8 mouse cellular contexts compared by ENCODE assay signal in genomic region chr1:180255294-180256117, GRCm38 (mm10). TPM values are rescaled to one million over a fixed set of nuclear protein-coding genes. Genes with fewer than 3 reads are reported as not detected.
A peak's percentile ranks its signal among the peaks of the same experiment; 100 is the strongest.
DNase-seq lines count a peak whose midpoint lies in the region; ATAC-seq and TF ChIP-seq lines count a peak whose summit lies in the region.

No protein-coding gene starts in this region.

- peak in 1 of 2 experiments; percentile 36 for DNase-seq in left cerebral cortex, adult 2 months (ENCODE audit: extremely low spot score in 1 of 2, low spot score in 2 of 2)
- no peak for DNase-seq in left cerebral cortex, postnatal 10 days (ENCODE audit: extremely low spot score in 1 of 2, low spot score in 2 of 2)
- DNase-seq in Patski (ENCODE audit: low read depth, low spot score) = no peak
- DNase-seq in limb, embryonic 11.5 days (ENCODE audit: low spot score) = peak; percentile 61
- DNase-seq in midbrain, embryonic 14.5 days = peak; percentile 59
- no peak for DNase-seq in cerebellum, adult 8-10 months

- WGBS in heart, embryonic 16.5 days = 3% methylated on average over 33 of the region's 33 CpGs
- 2% methylated on average over 33 of the region's 33 CpGs for WGBS in limb, embryonic 11.5 days
- 2% methylated on average over 33 of the region's 33 CpGs for WGBS in midbrain, embryonic 14.5 days

- peaks cover 12% of the 10 kb centered on the region for H3K4me1 ChIP-seq in heart, embryonic 16.5 days (ENCODE audit: control insufficient read depth, insufficient read depth, low read length)
- H3K4me1 ChIP-seq in limb, embryonic 11.5 days (ENCODE audit: control insufficient read depth, insufficient read depth, low read length) = no peaks in the 10 kb centered on the region; the same call in 1 of the 2 replicates
- H3K4me1 ChIP-seq in midbrain, embryonic 14.5 days (ENCODE audit: control insufficient read depth, insufficient read depth, low read length) = 0 out of 2 replicates have a peak, but pooled peaks cover 8% of the 10 kb centered on the region

- peak; percentile 70 for ATAC-seq in Patski
- peak; percentile 31 for ATAC-seq in erythroid progenitor cell, adult 5-6 weeks (replicated peaks; ENCODE audit: low FRiP score, poor library complexity, severe bottlenecking)
- ATAC-seq in heart, embryonic 16.5 days (replicated peaks; ENCODE audit: extremely low read depth, insufficient read depth, low FRiP score) = peak; percentile 38
- peak; percentile 52; the same call in 1 of the 2 replicates for ATAC-seq in limb, embryonic 11.5 days (ENCODE audit: insufficient number of reproducible peaks, low FRiP score, low TSS enrichment, low read depth)
- ATAC-seq in midbrain, embryonic 14.5 days (ENCODE audit: low FRiP score, low TSS enrichment) = peak; percentile 66

- intact Hi-C loops in left cerebral cortex, adult 2 months (cut with DNase I) = loop anchor here (5.0 kb wide), 1 partner anchor 317 kb away; no protein-coding TSS in a partner anchor
- intact Hi-C loops in left cerebral cortex, postnatal 10 days (cut with DNase I) = no loop called here

- no peaks in the 10 kb centered on the region for H3K9me3 ChIP-seq in heart, embryonic 16.5 days (replicated peaks; ENCODE audit: control insufficient read depth, low read length)
- H3K9me3 ChIP-seq in limb, embryonic 11.5 days (ENCODE audit: control insufficient read depth, low read length) = no peaks in the 10 kb centered on the region
- H3K9me3 ChIP-seq in midbrain, embryonic 14.5 days (ENCODE audit: control insufficient read depth, low read length) = no peaks in the 10 kb centered on the region

- CTCF ChIA-PET in Patski (lab: Charles Lee) = interaction anchor here (0.7 kb wide), 1 partner anchor 167 kb away, joined by 3 read pairs; no protein-coding TSS in a partner anchor

- peak overlapping the region; percentile 92 for H3K9ac ChIP-seq in heart, embryonic 16.5 days (ENCODE audit: low read length)
- H3K9ac ChIP-seq in limb, embryonic 11.5 days (ENCODE audit: low read length) = peak overlapping the region; percentile 72
- H3K9ac ChIP-seq in midbrain, embryonic 14.5 days (replicated peaks; ENCODE audit: low read length) = peak overlapping the region; percentile 86

- TF ChIP-seq CTCF in left cerebral cortex, adult 2 months (IDR thresholded peaks at IDR 0.05) = no peak
- TF ChIP-seq CTCF in Patski (IDR thresholded peaks at IDR 0.05) = no peak

- POLR2A ChIA-PET in Patski (lab: Charles Lee) = interaction anchor here (1.3 kb wide), 1 partner anchor 238 kb away, joined by 4 read pairs; no protein-coding TSS in a partner anchor

- no peaks in the 10 kb centered on the region for H3K36me3 ChIP-seq in heart, embryonic 16.5 days (ENCODE audit: control insufficient read depth, insufficient read depth)
- H3K36me3 ChIP-seq in limb, embryonic 11.5 days (ENCODE audit: control insufficient read depth, insufficient read depth, low read length) = no peaks in the 10 kb centered on the region
- no peaks in the 10 kb centered on the region for H3K36me3 ChIP-seq in midbrain, embryonic 14.5 days (ENCODE audit: control insufficient read depth, insufficient read depth, low read length)

- peak overlapping the region; percentile 85 for H3K27ac ChIP-seq in left cerebral cortex, adult 2 months
- peak overlapping the region; percentile 71 for H3K27ac ChIP-seq in heart, embryonic 16.5 days (ENCODE audit: low read length)
- no peak overlapping the region for H3K27ac ChIP-seq in limb, embryonic 11.5 days (replicated peaks; ENCODE audit: low read depth, low read length)
- H3K27ac ChIP-seq in midbrain, embryonic 14.5 days (replicated peaks; ENCODE audit: low read depth, low read length) = peak overlapping the region; percentile 72

- H3K4me3 ChIP-seq in left cerebral cortex, adult 2 months = peak overlapping the region; percentile 59
- peak overlapping the region; percentile 91 for H3K4me3 ChIP-seq in heart, embryonic 16.5 days (ENCODE audit: low read length)
- H3K4me3 ChIP-seq in limb, embryonic 11.5 days (ENCODE audit: low read depth, low read length) = peak overlapping the region; percentile 80
- H3K4me3 ChIP-seq in midbrain, embryonic 14.5 days (replicated peaks; ENCODE audit: low read depth, low read length) = peak overlapping the region; percentile 79

- in situ Hi-C loops in Patski (cut with MboI; ENCODE audit: low pct_unique_long_range_greater_than_20kb) = no loop called here

- peak overlapping the region; percentile 78 for H3K4me2 ChIP-seq in heart, embryonic 16.5 days (ENCODE audit: low read depth, low read length)
- H3K4me2 ChIP-seq in limb, embryonic 11.5 days (ENCODE audit: low read depth, severe bottlenecking) = peak overlapping the region; percentile 98
- peak overlapping the region; percentile 97 for H3K4me2 ChIP-seq in midbrain, embryonic 14.5 days (ENCODE audit: low read length)

- H3K27me3 ChIP-seq in Patski = no peaks in the 10 kb centered on the region
- no peaks in the 10 kb centered on the region for H3K27me3 ChIP-seq in heart, embryonic 16.5 days (ENCODE audit: control insufficient read depth, insufficient read depth, low read length)
- no peaks in the 10 kb centered on the region for H3K27me3 ChIP-seq in limb, embryonic 11.5 days (ENCODE audit: control insufficient read depth, insufficient read depth, low read length)
- peaks cover 7% of the 10 kb centered on the region; the same call in 1 of the 2 replicates for H3K27me3 ChIP-seq in midbrain, embryonic 14.5 days (ENCODE audit: control insufficient read depth, insufficient read depth, low read length)

RNA-seq across cellular contexts. Expression of gene Psen2, which starts 7.7 kb away (rescaled TPM):
- 10 to 100 TPM; 16.8 to 17.5 TPM for total RNA-seq in left cerebral cortex, adult 2 months (2021)
- 10 to 100 TPM; 21.3 to 21.5 TPM for total RNA-seq in left cerebral cortex, postnatal 10 days (2021)
- 20.6 TPM for polyA plus RNA-seq in Patski (2021)
- 4.2 and 12.6 TPM in 2 replicates for total RNA-seq in erythroid progenitor cell, adult 5-6 weeks (2015; ENCODE audit: low replicate concordance)
- 5.9 and 7.3 TPM in 2 replicates for total RNA-seq in erythroid progenitor cell, adult 5-6 weeks (2017; ENCODE audit: low replicate concordance)
- 16.5 TPM in 2 replicates for polyA plus RNA-seq in heart, embryonic 16.5 days (2015; fragmentation: Nextera tagmentation; extraction: Ambion mirVana)
- 7.4 and 8.3 TPM in 2 replicates for polyA plus RNA-seq in limb, embryonic 11.5 days (2014; fragmentation: Nextera tagmentation; extraction: Ambion mirVana)
- 12.9 and 13.7 TPM in 2 replicates for polyA plus RNA-seq in midbrain, embryonic 14.5 days (2014; fragmentation: Nextera tagmentation; extraction: Ambion mirVana)

RNA-seq across cellular contexts. Expression of gene Coq8a, which starts 56.1 kb away (rescaled TPM):
- total RNA-seq in left cerebral cortex, adult 2 months (2021) = 10 to 100 TPM; 44.0 to 50.0 TPM
- 10 to 100 TPM; 22.7 to 25.8 TPM for total RNA-seq in left cerebral cortex, postnatal 10 days (2021)
- polyA plus RNA-seq in Patski (2021) = 2.6 TPM
- total RNA-seq in erythroid progenitor cell, adult 5-6 weeks (2015; ENCODE audit: low replicate concordance) = 1.7 TPM in 1 of 2 replicates, not detected in the other
- total RNA-seq in erythroid progenitor cell, adult 5-6 weeks (2017; ENCODE audit: low replicate concordance) = 0.90 TPM in 1 of 2 replicates, not detected in the other
- polyA plus RNA-seq in heart, embryonic 16.5 days (2015; fragmentation: Nextera tagmentation; extraction: Ambion mirVana) = 70.0 and 89.0 TPM in 2 replicates
- 2.0 and 2.3 TPM in 2 replicates for polyA plus RNA-seq in limb, embryonic 11.5 days (2014; fragmentation: Nextera tagmentation; extraction: Ambion mirVana)
- polyA plus RNA-seq in midbrain, embryonic 14.5 days (2014; fragmentation: Nextera tagmentation; extraction: Ambion mirVana) = 2.0 and 2.1 TPM in 2 replicates

Comparison
In these comparisons a context has a peak if more than half of its experiments do, and no peak if none do; other contexts are left out.
1. DNase-seq: peak in limb, embryonic 11.5 days (single experiment) and midbrain, embryonic 14.5 days (single experiment); none in left cerebral cortex, postnatal 10 days (0 of 2), Patski (single experiment) and cerebellum, adult 8-10 months (single experiment).
2. RNA of gene Coq8a, which starts 56.1 kb away (polyA plus RNA-seq): 70.0 to 89.0 TPM in heart, embryonic 16.5 days; 2.6 TPM in Patski (single experiment), 2.0 to 2.1 TPM in midbrain, embryonic 14.5 days and 2.0 to 2.3 TPM in limb, embryonic 11.5 days; every median in the first group is over 10 times any median in the second.
3. Peak in every context shown above with its lines, with median percentiles within 50 percentile points of each other: H3K4me3 ChIP-seq, ATAC-seq, H3K4me2 ChIP-seq and H3K9ac ChIP-seq.